Comparison of ENCODE assay signal across 24 mouse cellular contexts in genomic region chr8:112051537-112051936, GRCm38 (mm10). TPM values are rescaled to one million over a fixed set of nuclear protein-coding genes. Genes with fewer than 3 reads are reported as not detected.
A peak's percentile ranks its signal among the peaks of the same experiment; 100 is the strongest.
DNase-seq lines count a peak whose midpoint lies in the region; ATAC-seq and TF ChIP-seq lines count a peak whose summit lies in the region.
"Had no signal": no experiment of that assay in that cellular context is flagged by ENCODE, and none has a peak within 500 bp of the region (broad histone marks: within the 10 kb centered on the region; RNA-seq: fewer than 3 reads in every experiment).

No protein-coding gene starts in this region.

- TF ChIP-seq POLR2A in lung, adult 2 months (IDR thresholded peaks at IDR 0.05; ENCODE audit: borderline replicate concordance, extremely low read depth, low read depth, low read length), result no peak

- no peaks in the 10 kb centered on the region for H3K4me1 ChIP-seq in lung, adult 2 months (ENCODE audit: control insufficient read depth, insufficient read depth, low read length)
- no peaks in the 10 kb centered on the region for H3K4me1 ChIP-seq in ES-E14 (ENCODE audit: control insufficient read depth in 2 of 2, insufficient read depth in 2 of 2, low read length in 2 of 2, poor library complexity in 1 of 2)
- H3K4me1 ChIP-seq in forebrain, embryonic 14.5 days (ENCODE audit: control insufficient read depth, insufficient read depth, low read length), result no peaks in the 10 kb centered on the region
- H3K4me1 ChIP-seq: embryonic facial prominence, embryonic 12.5 days; heart, embryonic 15.5 days; hindbrain, embryonic 13.5 days had no signal

- WGBS in lung, adult 2 months, result 76% methylated on average over 9 of the region's 9 CpGs
- WGBS in forebrain, embryonic 14.5 days, result 81% methylated on average over 9 of the region's 9 CpGs

- no peaks in the 10 kb centered on the region for H3K9me3 ChIP-seq in ES-E14 (ENCODE audit: control insufficient read depth, insufficient read depth, low read depth, low read length)
- H3K9me3 ChIP-seq in forebrain, embryonic 14.5 days (replicated peaks; ENCODE audit: control insufficient read depth, low read length), result no peaks in the 10 kb centered on the region
- H3K9me3 ChIP-seq: embryonic facial prominence, embryonic 12.5 days; heart, embryonic 15.5 days; hindbrain, embryonic 13.5 days had no signal

- 0 out of 2 replicates have a peak, but pooled peaks have one; percentile 1 for TF ChIP-seq CTCF in lung, adult 2 months (IDR thresholded peaks at IDR 0.05; ENCODE audit: insufficient read depth, low read length)

- no peak for ATAC-seq in forebrain, embryonic 14.5 days
- ATAC-seq: forebrain, postnatal 0 days; hindbrain, postnatal 0 days had no signal

- H3K27ac ChIP-seq in ES-E14 (ENCODE audit: insufficient read depth, low read depth, low read length, poor library complexity, severe bottlenecking), result no peak overlapping the region
- H3K27ac ChIP-seq in forebrain, embryonic 14.5 days (ENCODE audit: low read depth, low read length), result no peak overlapping the region
- H3K27ac ChIP-seq: embryonic facial prominence, embryonic 12.5 days; heart, adult 2 months; heart, embryonic 15.5 days; hindbrain, embryonic 13.5 days; hindbrain, postnatal 0 days had no signal

- H3K9ac ChIP-seq in ES-E14 (ENCODE audit: insufficient read depth, low read depth, low read length, poor library complexity, severe bottlenecking), result no peak overlapping the region
- H3K9ac ChIP-seq in forebrain, embryonic 14.5 days (ENCODE audit: low read length), result no peak overlapping the region
- H3K9ac ChIP-seq: embryonic facial prominence, embryonic 12.5 days; forebrain, postnatal 0 days; heart, embryonic 15.5 days; hindbrain, embryonic 13.5 days had no signal

- no peak overlapping the region for H3K4me3 ChIP-seq in lung, adult 2 months (replicated peaks; ENCODE audit: extremely low read depth, low read depth, low read length)
- H3K4me3 ChIP-seq in ES-E14 (ENCODE audit: insufficient read depth in 1 of 2, low read depth in 1 of 2, low read length in 2 of 2, poor library complexity in 1 of 2, severe bottlenecking in 1 of 2), result no peak overlapping the region
- no peak overlapping the region for H3K4me3 ChIP-seq in forebrain, embryonic 14.5 days (ENCODE audit: low read depth, low read length)
- H3K4me3 ChIP-seq: embryonic facial prominence, embryonic 12.5 days; heart, adult 2 months; heart, embryonic 15.5 days; hindbrain, embryonic 13.5 days had no signal

- no peaks in the 10 kb centered on the region for H3K27me3 ChIP-seq in forebrain, embryonic 14.5 days (replicated peaks; ENCODE audit: control insufficient read depth, insufficient read depth, low read length)
- H3K27me3 ChIP-seq: embryonic facial prominence, embryonic 12.5 days; heart, embryonic 15.5 days; hindbrain, embryonic 13.5 days had no signal

- DNase-seq in lung, adult 2 months, result no peak
- no peak for DNase-seq in lung, postnatal 10 days
- peak; percentile 9 for DNase-seq in thymus, postnatal 4 days
- DNase-seq in thymus, adult 18-20 months, result no peak
- DNase-seq in ES-E14 (ENCODE audit: low read depth, low spot score), result no peak
- no peak for DNase-seq in cerebellum, postnatal 4 days (ENCODE audit: low spot score in 2 of 2)
- DNase-seq in forebrain, embryonic 14.5 days (ENCODE audit: low spot score), result no peak
- DNase-seq: adrenal gland, postnatal 10 days; cerebellum, adult 11 months; cerebellum, adult 8-10 months; cerebellum, postnatal 14 days; forebrain, postnatal 0 days; gastrocnemius, postnatal 14 days; heart, adult 2 months; heart, postnatal 14 days had no signal

- H3K4me2 ChIP-seq in forebrain, embryonic 14.5 days (ENCODE audit: low read length), result no peak overlapping the region
- H3K4me2 ChIP-seq: embryonic facial prominence, embryonic 12.5 days; heart, embryonic 11.5 days; heart, embryonic 15.5 days; hindbrain, embryonic 13.5 days had no signal

- in situ Hi-C loops in ES-E14 (cut with MboI; ENCODE audit: low sequenced_read_pairs in 2 of 2, unreplicated experiment in 2 of 2), result loop anchor here in 1 of 2 experiments (25.0 kb wide), 1 partner anchor 261 kb away; no protein-coding TSS in a partner anchor

- no peaks in the 10 kb centered on the region for H3K36me3 ChIP-seq in ES-E14 (ENCODE audit: control insufficient read depth, insufficient read depth, low read length, poor library complexity, severe bottlenecking)
- no peaks in the 10 kb centered on the region for H3K36me3 ChIP-seq in forebrain, embryonic 14.5 days (ENCODE audit: control insufficient read depth, insufficient read depth, low read length)
- H3K36me3 ChIP-seq: embryonic facial prominence, embryonic 12.5 days; heart, embryonic 15.5 days; hindbrain, embryonic 13.5 days had no signal

TF ChIP-seq in ES-E14, 5 proteins besides CTCF, POLR2A, EP300 and RAD21:
- TF ChIP-seq ZNF384 (IDR thresholded peaks at IDR 0.05; ENCODE audit: low read depth, low read length) (no peak), HCFC1 (IDR thresholded peaks at IDR 0.05; ENCODE audit: borderline replicate concordance, insufficient read depth, low read length) (0 out of 2 replicates have a peak, but pooled peaks have one; percentile 29)

RNA-seq across cellular contexts. Expression of gene Gm6793, which starts 36.7 kb away (rescaled TPM):
- 0.21 TPM in 1 of 2 replicates, not detected in the other for polyA plus RNA-seq in lung, adult 2 months (2012; rRNA removed)
- not detected in 2 replicates for total RNA-seq in ES-E14 (2012; rRNA removed)
- polyA plus RNA-seq in forebrain, embryonic 14.5 days (2014; fragmentation: Nextera tagmentation; extraction: Ambion mirVana), result 0.23 and 0.64 TPM in 2 replicates
- total RNA-seq: adrenal gland, postnatal 4 days; forebrain, postnatal 0 days; gastrocnemius, adult 18-20 months; gastrocnemius, postnatal 14 days; heart, adult 2 months; hematopoietic stem cell, adult 5-6 weeks; hindbrain, postnatal 0 days had no signal
- polyA plus RNA-seq: cortical plate, adult 2 months; heart, adult 2 months had no signal

RNA-seq across cellular contexts. Expression of gene Terf2ip, which starts 40.3 kb away (rescaled TPM):
- polyA plus RNA-seq in lung, adult 2 months (2012; rRNA removed), result 10.4 TPM in 2 replicates
- total RNA-seq in ES-E14 (2012; rRNA removed), result 5.3 and 9.7 TPM in 2 replicates
- polyA plus RNA-seq in forebrain, embryonic 14.5 days (2014; fragmentation: Nextera tagmentation; extraction: Ambion mirVana), result 22.6 and 33.3 TPM in 2 replicates

RNA-seq across cellular contexts. Expression of gene Kars, which starts 40.4 kb away (rescaled TPM):
- 28.0 and 42.2 TPM in 2 replicates for polyA plus RNA-seq in lung, adult 2 months (2012; rRNA removed)
- total RNA-seq in ES-E14 (2012; rRNA removed), result 218 and 267 TPM in 2 replicates
- polyA plus RNA-seq in forebrain, embryonic 14.5 days (2014; fragmentation: Nextera tagmentation; extraction: Ambion mirVana), result 189 and 194 TPM in 2 replicates

RNA-seq across cellular contexts. Expression of gene Adat1, which starts 59.4 kb away (rescaled TPM):
- polyA plus RNA-seq in lung, adult 2 months (2012; rRNA removed), result 2.5 and 2.7 TPM in 2 replicates
- total RNA-seq in ES-E14 (2012; rRNA removed), result 11.0 and 14.6 TPM in 2 replicates
- 5.6 and 5.8 TPM in 2 replicates for polyA plus RNA-seq in forebrain, embryonic 14.5 days (2014; fragmentation: Nextera tagmentation; extraction: Ambion mirVana)
